Mouse (Mus musculus): Measurements from ENCODE around the gene BC049352. TPM values are rescaled to one million over a fixed set of nuclear protein-coding genes. Genes with fewer than 3 reads are reported as not detected.

The BC049352 gene
- polyA plus RNA-seq, 1 experiment from 2014 or later: not detected

DNA sequence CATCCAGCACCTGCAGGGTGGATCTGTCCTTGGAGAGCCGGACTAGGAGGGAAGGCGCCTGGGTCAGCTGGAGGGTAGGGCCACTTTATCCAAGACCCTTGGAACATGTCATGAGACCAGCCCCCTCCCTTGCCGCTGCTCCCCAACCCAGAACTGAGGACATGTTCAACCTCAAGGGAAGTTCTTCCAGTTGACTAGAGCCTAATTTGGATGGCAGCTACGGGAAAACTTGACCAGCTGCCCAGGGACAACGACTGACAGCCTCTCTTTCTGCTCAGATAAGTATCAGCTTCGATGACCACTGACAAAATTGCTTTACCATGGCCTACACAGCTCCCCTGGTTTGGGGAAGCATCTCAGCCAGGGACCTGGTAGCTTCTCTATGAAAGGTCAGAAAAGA is 1.5 kb downstream of the BC049352 start:
- Histone ChIP-seq H3K9ac (ENCODE audit: low read length) (no peak overlapping the region), H3K4me2 (ENCODE audit: low read length) (no peak overlapping the region), H3K4me1 (ENCODE audit: control insufficient read depth, insufficient read depth, low read length) (no peaks in the 10 kb centered on the region), H3K27ac (ENCODE audit: low read depth, low read length) (no peak overlapping the region), H3K4me3 (ENCODE audit: low read depth, low read length) (no peak overlapping the region), H3K9me3 (replicated peaks; ENCODE audit: control insufficient read depth, low read length) (no peaks in the 10 kb centered on the region), H3K36me3 (ENCODE audit: control insufficient read depth, insufficient read depth, low read length) (no peaks in the 10 kb centered on the region), H3K27me3 (replicated peaks; ENCODE audit: control insufficient read depth, insufficient read depth, low read length) (no peaks in the 10 kb centered on the region)
- WGBS: 86% methylated on average over 6 of the region's 6 CpGs
- DNase-seq (ENCODE audit: low spot score): no peak
- ATAC-seq: no peak

- no peak overlapping the region for H3K9ac ChIP-seq (ENCODE audit: low read length)
- ATAC-seq: no peak
- H3K4me3 ChIP-seq (ENCODE audit: low read depth, low read length): no peak overlapping the region
- 76% methylated on average over 4 of the region's 4 CpGs for WGBS
- no peaks in the 10 kb centered on the region for H3K9me3 ChIP-seq (replicated peaks; ENCODE audit: control insufficient read depth, low read length)
- H3K4me1 ChIP-seq (ENCODE audit: control insufficient read depth, insufficient read depth, low read length): no peaks in the 10 kb centered on the region
- no peak overlapping the region for H3K27ac ChIP-seq (ENCODE audit: low read depth, low read length)
- no peaks in the 10 kb centered on the region for H3K27me3 ChIP-seq (replicated peaks; ENCODE audit: control insufficient read depth, insufficient read depth, low read length)
- H3K4me2 ChIP-seq (ENCODE audit: low read length): no peak overlapping the region
- H3K36me3 ChIP-seq (ENCODE audit: control insufficient read depth, insufficient read depth, low read length): no peaks in the 10 kb centered on the region
- DNase-seq (ENCODE audit: low spot score): peak; percentile 1
These were observed 3.4 kb downstream of the BC049352 start for GRCm38 (mm10) chr9:45185250-45185649.

DNA sequence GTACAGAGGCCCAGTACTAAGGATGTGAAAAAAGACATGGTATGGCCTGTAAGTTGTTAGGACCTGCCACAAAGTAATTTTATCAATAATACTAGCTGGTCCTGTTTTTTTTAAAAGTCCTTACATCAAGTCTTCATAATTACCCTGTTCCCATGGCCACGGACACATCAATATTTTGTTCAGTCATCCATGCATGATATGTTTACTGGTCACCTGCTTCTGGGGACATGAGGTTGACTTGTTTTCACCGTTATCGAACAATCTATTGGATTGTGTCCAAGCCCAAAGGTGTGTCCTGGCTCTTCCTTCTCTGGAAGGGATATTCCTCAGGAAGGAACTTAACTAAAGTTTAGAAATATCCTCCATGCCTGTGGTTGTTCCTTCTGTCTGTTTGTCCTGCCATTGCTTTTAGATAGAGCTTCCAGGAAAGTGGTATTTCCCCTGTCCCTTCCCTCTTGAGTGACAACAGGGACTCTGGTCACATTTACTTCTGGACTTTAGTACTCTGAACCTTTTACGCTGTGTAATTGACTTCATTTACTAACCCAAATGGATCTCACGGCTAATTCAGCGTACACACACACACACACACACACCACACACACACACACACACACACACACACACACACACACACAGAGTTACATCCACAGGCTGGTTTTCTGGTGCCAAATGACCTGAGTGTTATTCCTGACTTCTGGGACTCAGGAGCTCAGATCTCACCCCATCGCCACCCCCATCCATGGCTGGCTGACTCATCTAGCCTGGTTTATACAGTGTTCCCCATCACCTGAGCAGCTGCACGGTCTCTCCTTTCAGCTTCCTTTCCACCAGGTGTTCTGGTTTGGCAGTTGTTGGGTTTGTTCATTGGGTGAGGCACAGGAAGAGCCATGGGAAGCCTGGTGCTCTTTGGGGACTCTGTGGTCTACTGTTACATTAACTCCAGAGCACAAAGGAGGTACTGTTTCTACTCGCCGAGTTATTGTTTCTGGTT is 7.1 kb downstream of the BC049352 start:
- H3K36me3 ChIP-seq (ENCODE audit: control insufficient read depth, insufficient read depth, low read length): no peaks in the 10 kb centered on the region
- no peak overlapping the region for H3K4me3 ChIP-seq (ENCODE audit: low read depth, low read length)
- no peak for DNase-seq (ENCODE audit: low spot score)

GRCm38 (mm10) chr9:45189661-45190174 is 7.9 kb downstream of the BC049352 start:
- Histone ChIP-seq H3K36me3 (ENCODE audit: control insufficient read depth, insufficient read depth, low read length) (no peaks in the 10 kb centered on the region), H3K4me3 (ENCODE audit: low read depth, low read length) (no peak overlapping the region), H3K9ac (ENCODE audit: low read length) (no peak overlapping the region), H3K4me1 (ENCODE audit: control insufficient read depth, insufficient read depth, low read length) (no peaks in the 10 kb centered on the region), H3K27me3 (replicated peaks; ENCODE audit: control insufficient read depth, insufficient read depth, low read length) (no peaks in the 10 kb centered on the region), H3K9me3 (replicated peaks; ENCODE audit: control insufficient read depth, low read length) (no peaks in the 10 kb centered on the region), H3K4me2 (ENCODE audit: low read length) (no peak overlapping the region), H3K27ac (ENCODE audit: low read depth, low read length) (no peak overlapping the region)
- no peak for DNase-seq (ENCODE audit: low spot score)
- 92% methylated on average over 4 of the region's 4 CpGs for WGBS
- ATAC-seq: no peak

More for the DNA sequence above, 7.1 kb downstream of the BC049352 start:
- Histone ChIP-seq H3K4me2 (ENCODE audit: low read length) (no peak overlapping the region), H3K27ac (ENCODE audit: low read depth, low read length) (no peak overlapping the region), H3K9me3 (replicated peaks; ENCODE audit: control insufficient read depth, low read length) (no peaks in the 10 kb centered on the region), H3K27me3 (replicated peaks; ENCODE audit: control insufficient read depth, insufficient read depth, low read length) (no peaks in the 10 kb centered on the region), H3K4me1 (ENCODE audit: control insufficient read depth, insufficient read depth, low read length) (no peaks in the 10 kb centered on the region), H3K9ac (ENCODE audit: low read length) (no peak overlapping the region)
- no peak for ATAC-seq
- 87% methylated on average over 10 of the region's 10 CpGs for WGBS

GRCm38 (mm10) chr9:45195468-45195867 is 13.7 kb downstream of the BC049352 start:
- Histone ChIP-seq H3K4me3 (ENCODE audit: low read depth, low read length) (no peak overlapping the region), H3K4me1 (ENCODE audit: control insufficient read depth, insufficient read depth, low read length) (no peaks in the 10 kb centered on the region), H3K36me3 (ENCODE audit: control insufficient read depth, insufficient read depth, low read length) (no peaks in the 10 kb centered on the region), H3K9me3 (replicated peaks; ENCODE audit: control insufficient read depth, low read length) (no peaks in the 10 kb centered on the region), H3K27ac (ENCODE audit: low read depth, low read length) (no peak overlapping the region), H3K9ac (ENCODE audit: low read length) (no peak overlapping the region), H3K4me2 (ENCODE audit: low read length) (no peak overlapping the region), H3K27me3 (replicated peaks; ENCODE audit: control insufficient read depth, insufficient read depth, low read length) (no peaks in the 10 kb centered on the region)
- DNase-seq (ENCODE audit: low spot score): no peak
- WGBS: 75% methylated on average over 4 of the region's 4 CpGs
- no peak for ATAC-seq

- Histone ChIP-seq H3K4me3 (ENCODE audit: low read depth, low read length) (no peak overlapping the region), H3K4me2 (ENCODE audit: low read length) (no peak overlapping the region), H3K9ac (ENCODE audit: low read length) (no peak overlapping the region), H3K27me3 (replicated peaks; ENCODE audit: control insufficient read depth, insufficient read depth, low read length) (no peaks in the 10 kb centered on the region), H3K36me3 (ENCODE audit: control insufficient read depth, insufficient read depth, low read length) (no peaks in the 10 kb centered on the region), H3K9me3 (replicated peaks; ENCODE audit: control insufficient read depth, low read length) (no peaks in the 10 kb centered on the region), H3K4me1 (ENCODE audit: control insufficient read depth, insufficient read depth, low read length) (no peaks in the 10 kb centered on the region), H3K27ac (ENCODE audit: low read depth, low read length) (no peak overlapping the region)
- ATAC-seq: no peak
- 65% methylated on average over 8 of the region's 8 CpGs for WGBS
- DNase-seq (ENCODE audit: low spot score): no peak
These were observed 14.5 kb downstream of the BC049352 start for GRCm38 (mm10) chr9:45196125-45196830.

DNA sequence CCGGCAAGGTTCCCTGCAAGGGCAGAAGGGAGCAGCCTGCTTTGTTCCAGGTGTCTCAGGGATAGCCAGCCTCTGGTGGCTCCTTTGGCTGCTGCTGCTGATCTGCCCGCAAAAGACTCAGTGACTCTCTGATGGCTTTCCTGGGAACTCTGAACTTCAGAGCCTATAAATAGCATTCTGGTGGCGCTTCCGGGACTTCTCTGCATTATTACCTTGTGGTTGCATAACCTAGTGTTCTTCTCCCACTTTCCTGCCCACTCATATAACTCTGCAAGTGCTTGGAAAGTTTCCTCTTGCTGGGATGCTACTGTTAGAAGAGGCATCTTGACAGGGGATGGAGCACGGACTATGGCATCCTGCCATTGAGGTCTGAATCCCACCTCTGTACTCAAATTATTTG is 15.7 kb downstream of the BC049352 start:
- Histone ChIP-seq H3K4me3 (ENCODE audit: low read depth, low read length) (no peak overlapping the region), H3K27me3 (replicated peaks; ENCODE audit: control insufficient read depth, insufficient read depth, low read length) (no peaks in the 10 kb centered on the region), H3K4me1 (ENCODE audit: control insufficient read depth, insufficient read depth, low read length) (no peaks in the 10 kb centered on the region), H3K27ac (ENCODE audit: low read depth, low read length) (no peak overlapping the region), H3K9me3 (replicated peaks; ENCODE audit: control insufficient read depth, low read length) (no peaks in the 10 kb centered on the region), H3K4me2 (ENCODE audit: low read length) (no peak overlapping the region), H3K9ac (ENCODE audit: low read length) (no peak overlapping the region), H3K36me3 (ENCODE audit: control insufficient read depth, insufficient read depth, low read length) (no peaks in the 10 kb centered on the region)
- ATAC-seq: no peak
- 94% methylated on average over 5 of the region's 5 CpGs for WGBS
- no peak for DNase-seq (ENCODE audit: low spot score)

GRCm38 (mm10) chr9:45201319-45201947 is 19.6 kb downstream of the BC049352 start:
- Histone ChIP-seq H3K4me1 (ENCODE audit: control insufficient read depth, insufficient read depth, low read length) (no peaks in the 10 kb centered on the region), H3K27me3 (replicated peaks; ENCODE audit: control insufficient read depth, insufficient read depth, low read length) (no peaks in the 10 kb centered on the region), H3K4me3 (ENCODE audit: low read depth, low read length) (no peak overlapping the region), H3K4me2 (ENCODE audit: low read length) (no peak overlapping the region), H3K9ac (ENCODE audit: low read length) (no peak overlapping the region), H3K9me3 (replicated peaks; ENCODE audit: control insufficient read depth, low read length) (no peaks in the 10 kb centered on the region), H3K36me3 (ENCODE audit: control insufficient read depth, insufficient read depth, low read length) (no peaks in the 10 kb centered on the region), H3K27ac (ENCODE audit: low read depth, low read length) (no peak overlapping the region)
- DNase-seq (ENCODE audit: low spot score): no peak
- no peak for ATAC-seq
- 84% methylated on average over 5 of the region's 5 CpGs for WGBS
